Mouse (Mus musculus): ENCODE data around the gene Hand2. TPM values are rescaled to one million over a fixed set of nuclear protein-coding genes. Genes with fewer than 3 reads are reported as not detected.

The Hand2 gene
- polyA plus RNA-seq, 1 experiment from 2014 or later, result not detected

DNA sequence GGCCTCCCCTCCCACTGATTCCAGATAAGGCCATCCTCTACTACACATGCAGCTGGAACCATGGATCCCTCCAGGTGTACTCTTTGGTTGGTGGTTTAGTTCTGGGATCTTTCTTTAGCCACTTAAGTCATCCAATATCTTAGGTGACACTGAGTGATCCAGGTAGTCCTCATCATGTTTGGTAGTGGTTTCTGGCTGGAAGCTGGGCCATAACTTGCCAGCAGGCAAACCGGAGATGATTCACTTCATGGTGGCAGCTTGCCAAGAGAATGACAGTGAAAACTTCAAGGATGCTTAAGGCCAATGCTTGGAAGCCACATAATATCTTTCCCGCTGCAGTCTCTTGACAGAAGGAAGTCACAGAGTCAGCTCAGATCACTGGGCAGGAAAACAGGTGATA lies 42.1 kb downstream of the Hand2 start:
- Histone ChIP-seq H3K4me3 (ENCODE audit: low read depth, low read length) (no peak overlapping the region), H3K36me3 (ENCODE audit: control insufficient read depth, insufficient read depth, low read length) (no peaks in the 10 kb centered on the region), H3K4me1 (ENCODE audit: control insufficient read depth, insufficient read depth, low read length) (no peaks in the 10 kb centered on the region), H3K27ac (ENCODE audit: low read length) (no peak overlapping the region), H3K9ac (ENCODE audit: low read depth, low read length) (no peak overlapping the region), H3K27me3 (ENCODE audit: control insufficient read depth, insufficient read depth, low read depth, low read length) (no peaks in the 10 kb centered on the region), H3K4me2 (ENCODE audit: low read length) (no peak overlapping the region), H3K9me3 (replicated peaks; ENCODE audit: control insufficient read depth, low read length, poor library complexity, severe bottlenecking) (no peaks in the 10 kb centered on the region)
- 76% methylated on average over 2 of the region's 2 CpGs for WGBS
- no peak for ATAC-seq

DNA sequence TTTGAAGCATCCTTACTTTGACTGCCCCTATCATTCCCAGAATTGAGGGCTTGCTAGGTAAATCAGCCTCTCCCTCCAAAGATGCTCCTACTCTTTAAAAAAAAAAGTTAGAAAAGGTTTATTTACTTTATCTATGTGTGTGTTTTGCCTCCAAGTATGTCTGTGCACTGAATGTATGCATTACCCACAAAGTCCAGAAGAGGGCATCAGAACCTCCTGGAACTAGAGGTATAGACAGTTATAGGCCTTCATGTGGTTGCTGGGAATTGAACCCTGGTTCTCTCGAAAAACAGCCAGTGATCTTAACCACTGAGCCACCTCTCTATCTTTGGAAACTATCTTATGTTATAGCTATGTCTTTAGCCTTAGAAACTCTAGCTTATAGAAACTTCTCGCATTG lies 53.3 kb downstream of the Hand2 start:
- H3K9ac ChIP-seq (ENCODE audit: low read depth, low read length), result no peak overlapping the region
- ATAC-seq, result no peak
- 92% methylated on average over 2 of the region's 2 CpGs for WGBS
- H3K27me3 ChIP-seq (ENCODE audit: control insufficient read depth, insufficient read depth, low read depth, low read length), result no peaks in the 10 kb centered on the region
- H3K4me1 ChIP-seq (ENCODE audit: control insufficient read depth, insufficient read depth, low read length), result no peaks in the 10 kb centered on the region
- H3K9me3 ChIP-seq (replicated peaks; ENCODE audit: control insufficient read depth, low read length, poor library complexity, severe bottlenecking), result no peaks in the 10 kb centered on the region
- H3K27ac ChIP-seq (ENCODE audit: low read length), result no peak overlapping the region
- H3K4me3 ChIP-seq (ENCODE audit: low read depth, low read length), result no peak overlapping the region
- no peaks in the 10 kb centered on the region for H3K36me3 ChIP-seq (ENCODE audit: control insufficient read depth, insufficient read depth, low read length)
- H3K4me2 ChIP-seq (ENCODE audit: low read length), result no peak overlapping the region

Other genes starting within 250 kb of the Hand2 start
- gene Scrg1, start 134.9 kb downstream of the Hand2 start, polyA plus RNA-seq (2015; fragmentation: Nextera tagmentation; extraction: Ambion mirVana), result 10.9 and 15.6 TPM in 2 replicates
- 24.5 and 26.0 TPM in 2 replicates for gene Sap30, start 166.9 kb downstream of the Hand2 start, polyA plus RNA-seq (2015; fragmentation: Nextera tagmentation; extraction: Ambion mirVana)
- 42.3 and 46.4 TPM in 2 replicates for gene Hmgb2, start 190.9 kb downstream of the Hand2 start, polyA plus RNA-seq (2015; fragmentation: Nextera tagmentation; extraction: Ambion mirVana)